Mouse (Mus musculus) limb, embryonic 14.5 days (tissue): ENCODE results near the gene Sorcs2. TPM values are rescaled to one million over a fixed set of nuclear protein-coding genes. Genes with fewer than 3 reads are reported as not detected.

Experiments used
- ATAC-seq: fragments of 200-750 bp; cut with Nextera tagmentation; 2 replicates; pipeline ENCODE4 v1.8.0; 2017; ENCODE audit warnings: low read depth, moderate number of reproducible peaks, moderate TSS enrichment; ENCODE audit not compliant: low FRiP score
- DNase-seq: peaks from one replicate; pipeline ENCODE4 v3.0.0-alpha.2; 2015; ENCODE audit warnings: low spot score
- H3K27ac ChIP-seq: fragments of 300-500 bp; sonication (generic); replicated peaks from 2 replicates; pipeline ENCODE4 v1.5.1; 2014; ENCODE audit warnings: low read depth, mild to moderate bottlenecking, low read length, moderate library complexity, mixed read lengths
- H3K27me3 ChIP-seq: fragments of 300-500 bp; sonication (generic); 2 replicates; pipeline ENCODE4 v1.6.1; 2014; ENCODE audit warnings: low read length, mixed read lengths; ENCODE audit not compliant: control insufficient read depth, insufficient read depth
- H3K36me3 ChIP-seq: fragments of 300-500 bp; sonication (generic); 2 replicates; pipeline ENCODE4 v1.6.1; 2014; ENCODE audit warnings: mild to moderate bottlenecking, low read length, moderate library complexity, mixed read lengths; ENCODE audit not compliant: control insufficient read depth, insufficient read depth
- H3K4me1 ChIP-seq: fragments of 300-500 bp; sonication (generic); 2 replicates; pipeline ENCODE4 v1.6.1; 2014; ENCODE audit warnings: antibody characterized with exemption, low read length, mixed read lengths; ENCODE audit not compliant: control insufficient read depth, insufficient read depth
- H3K4me2 ChIP-seq: fragments of 300-500 bp; sonication (generic); replicated peaks from 2 replicates; pipeline ENCODE4 v1.6.1; 2014; ENCODE audit warnings: low read depth, mild to moderate bottlenecking, low read length, moderate library complexity; ENCODE audit not compliant: severe bottlenecking
- H3K4me3 ChIP-seq: fragments of 300-500 bp; sonication (generic); replicated peaks from 2 replicates; pipeline ENCODE4 v1.5.1; 2014; ENCODE audit warnings: low read length
- H3K9ac ChIP-seq: fragments of 300-500 bp; sonication (generic); 2 replicates; pipeline ENCODE4 v1.6.1; 2014; ENCODE audit warnings: mild to moderate bottlenecking, low read depth, low read length, moderate library complexity; ENCODE audit not compliant: severe bottlenecking
- H3K9me3 ChIP-seq: fragments of 300-500 bp; sonication (generic); 2 replicates; pipeline ENCODE4 v1.6.1; 2016; ENCODE audit warnings: low read length; ENCODE audit not compliant: control insufficient read depth
- POLR2A ChIP-seq: fragments of 200-500 bp; IDR thresholded peaks from 2 replicates; pipeline ENCODE4 v1.8.0; 2012; ENCODE audit warnings: inconsistent platforms, mild to moderate bottlenecking, moderate library complexity, borderline replicate concordance; ENCODE audit not compliant: insufficient read depth, insufficient read length; ENCODE audit errors: extremely low read depth
- WGBS: fragments of 180-500 bp; shearing (Covaris S2); extraction: QIAGEN DNeasy Blood & Tissue Kit; methylation state at CpG from one replicate; pipeline ENCODE4 v1.1.7; 2014; 5-methylcytosine and 5-hydroxymethylcytosine counted together
- polyA plus RNA-seq, 2 experiments: library from polyadenylated mRNA; depleted of rRNA in 1 of 2; stranded (reverse) in 1 of 2; unstranded in 1 of 2; fragments of >200 nt; fragmentation: Nextera tagmentation in 1 of 2; extraction: Ambion mirVana in 1 of 2; gene quantifications; 2 replicates each; pipeline versions ENCODE4 v1.2.1 to v1.2.3; 2012 to 2014

Sorcs2 gene
- polyA plus RNA-seq, 2 experiments = 25.4 to 34.4 TPM

GRCm38 (mm10) chr5:36129661-36130060, 268.3 kb downstream of the Sorcs2 start:
- 69% methylated on average over 2 of the region's 2 CpGs for WGBS
- Histone ChIP-seq H3K9me3 (no peaks in the 10 kb centered on the region), H3K9ac (no peak overlapping the region), H3K36me3 (no peaks in the 10 kb centered on the region), H3K27ac (no peak overlapping the region), H3K4me3 (no peak overlapping the region), H3K4me1 (peaks cover 3% of the 10 kb centered on the region; the same call in 1 of the 2 replicates), H3K4me2 (no peak overlapping the region), H3K27me3 (no peaks in the 10 kb centered on the region)
- DNase-seq (no peak), ATAC-seq (no peak)
- TF ChIP-seq POLR2A = no peak

GRCm38 (mm10) chr5:36128513-36128912, 269.4 kb downstream of the Sorcs2 start:
- Histone ChIP-seq H3K27ac (no peak overlapping the region), H3K4me2 (no peak overlapping the region), H3K9ac (no peak overlapping the region), H3K36me3 (no peaks in the 10 kb centered on the region), H3K4me1 (peaks cover 3% of the 10 kb centered on the region; the same call in 1 of the 2 replicates), H3K9me3 (no peaks in the 10 kb centered on the region), H3K4me3 (no peak overlapping the region), H3K27me3 (no peaks in the 10 kb centered on the region)
- ATAC-seq = peak; percentile 48
- WGBS = 52% methylated on average over 3 of the region's 3 CpGs
- DNase-seq = peak; percentile 42
- no peak for TF ChIP-seq POLR2A

GRCm38 (mm10) chr5:36124993-36125392, 272.9 kb downstream of the Sorcs2 start:
- Histone ChIP-seq H3K4me2 (no peak overlapping the region), H3K9ac (no peak overlapping the region), H3K27me3 (no peaks in the 10 kb centered on the region), H3K27ac (no peak overlapping the region), H3K4me3 (no peak overlapping the region), H3K9me3 (no peaks in the 10 kb centered on the region), H3K4me1 (peaks cover 8% of the 10 kb centered on the region; the same call in 1 of the 2 replicates), H3K36me3 (no peaks in the 10 kb centered on the region)
- no peak for TF ChIP-seq POLR2A
- DNase-seq = no peak
- ATAC-seq = no peak
- 70% methylated on average over 6 of the region's 6 CpGs for WGBS

DNA sequence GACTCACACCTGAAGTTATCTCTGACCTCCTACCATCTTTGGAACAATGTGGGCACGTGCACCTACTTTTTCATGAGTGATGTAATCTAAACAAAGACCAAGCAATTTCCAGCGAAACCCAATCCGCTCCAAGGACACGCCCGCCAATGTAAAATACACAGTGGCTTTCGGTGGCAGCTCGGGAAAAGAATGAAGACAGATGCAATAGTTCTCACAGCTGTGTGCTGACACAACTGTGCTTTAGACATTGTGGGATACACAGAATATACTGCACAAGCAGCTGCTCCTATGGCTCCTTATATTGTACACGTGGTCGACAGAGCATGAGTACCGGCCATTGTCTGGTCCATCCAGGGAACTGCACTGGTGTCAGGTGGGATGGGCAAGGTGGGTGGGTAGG, 275.0 kb downstream of the Sorcs2 start:
- Histone ChIP-seq H3K36me3 (no peaks in the 10 kb centered on the region), H3K9ac (no peak overlapping the region), H3K27ac (no peak overlapping the region), H3K27me3 (no peaks in the 10 kb centered on the region), H3K4me1 (0 out of 2 replicates have a peak, but pooled peaks cover 5% of the 10 kb centered on the region), H3K4me3 (no peak overlapping the region), H3K9me3 (no peaks in the 10 kb centered on the region), H3K4me2 (no peak overlapping the region)
- ATAC-seq (peak; percentile 75), DNase-seq (peak; percentile 32)
- TF ChIP-seq POLR2A = no peak
- WGBS = 79% methylated on average over 10 of the region's 10 CpGs

GRCm38 (mm10) chr5:36120931-36121341, 277.0 kb downstream of the Sorcs2 start:
- H3K36me3 ChIP-seq = no peaks in the 10 kb centered on the region
- H3K4me3 ChIP-seq = no peak overlapping the region
- H3K4me1 ChIP-seq = 0 out of 2 replicates have a peak, but pooled peaks cover 5% of the 10 kb centered on the region
- H3K9me3 ChIP-seq = no peaks in the 10 kb centered on the region
- H3K9ac ChIP-seq = no peak overlapping the region
- H3K4me2 ChIP-seq = no peak overlapping the region
- no peaks in the 10 kb centered on the region for H3K27me3 ChIP-seq
- 14% methylated on average over 3 of the region's 3 CpGs for WGBS
- H3K27ac ChIP-seq = no peak overlapping the region
- TF ChIP-seq POLR2A = no peak
- ATAC-seq = peak; percentile 28; the same call in 1 of the 2 replicates
- peak; percentile 44 for DNase-seq
